Mouse (Mus musculus) heart, embryonic 11.5 days (tissue): Measurements from ENCODE around the gene Ogt. TPM values are rescaled to one million over a fixed set of nuclear protein-coding genes. Genes with fewer than 3 reads are reported as not detected.

Experiments
- ATAC-seq: fragments of 200-750 bp; cut with Nextera tagmentation; replicated peaks from 2 replicates; pipeline ENCODE4 v1.8.0; 2017; ENCODE audit warnings: moderate library complexity; ENCODE audit not compliant: insufficient number of reproducible peaks, low FRiP score, low TSS enrichment
- H3K27ac ChIP-seq: fragments of 300-500 bp; sonication (generic); 2 replicates; pipeline ENCODE4 v1.5.1; 2014; ENCODE audit warnings: mild to moderate bottlenecking, low read depth, low read length
- H3K27me3 ChIP-seq: fragments of 300-500 bp; sonication (generic); 2 replicates; pipeline ENCODE4 v1.6.1; 2014; ENCODE audit warnings: mild to moderate bottlenecking, low read length, mixed read lengths; ENCODE audit not compliant: control insufficient read depth, insufficient read depth
- H3K36me3 ChIP-seq: fragments of 300-500 bp; sonication (generic); 2 replicates; pipeline ENCODE4 v1.6.1; 2014; ENCODE audit warnings: mild to moderate bottlenecking, low read length, moderate library complexity, mixed read lengths; ENCODE audit not compliant: control insufficient read depth, insufficient read depth
- H3K4me1 ChIP-seq: fragments of 300-500 bp; sonication (generic); 2 replicates; pipeline ENCODE4 v1.6.1; 2014; ENCODE audit warnings: low read length; ENCODE audit not compliant: control insufficient read depth, insufficient read depth
- H3K4me2 ChIP-seq: fragments of 300-500 bp; sonication (generic); 2 replicates; pipeline ENCODE4 v1.6.1; 2014; ENCODE audit warnings: mild to moderate bottlenecking, moderate library complexity
- H3K4me3 ChIP-seq: fragments of 300-500 bp; sonication (generic); 2 replicates; pipeline ENCODE4 v1.5.1; 2014; ENCODE audit warnings: low read depth, low read length
- H3K9ac ChIP-seq: fragments of 300-500 bp; sonication (generic); 2 replicates; pipeline ENCODE4 v1.6.1; 2014; ENCODE audit warnings: mild to moderate bottlenecking, low read depth, low read length, moderate library complexity
- H3K9me3 ChIP-seq: fragments of 300-500 bp; sonication (generic); replicated peaks from 2 replicates; pipeline ENCODE4 v1.6.1; 2016; ENCODE audit warnings: low read length; ENCODE audit not compliant: control insufficient read depth
- WGBS: fragments of 180-500 bp; shearing (Covaris S2); extraction: QIAGEN DNeasy Blood & Tissue Kit; methylation state at CpG from one replicate; pipeline ENCODE4 v1.1.7; 2014; ENCODE audit not compliant: insufficient replicate concordance; 5-methylcytosine and 5-hydroxymethylcytosine counted together
- polyA plus RNA-seq: library from polyadenylated mRNA; unstranded; fragments of >200 nt; fragmentation: Nextera tagmentation; extraction: Ambion mirVana; gene quantifications from 2 replicates; pipeline ENCODE4 v1.2.1, GENCODE M21; 2014

Ogt gene
- 129 and 145 TPM in 2 replicates for polyA plus RNA-seq

- WGBS, result 12% methylated on average over 24 of the region's 24 CpGs
- no peaks in the 10 kb centered on the region for H3K36me3 ChIP-seq
- H3K4me3 ChIP-seq, result peak within 1 kb of the TSS; percentile 76
- peak; percentile 80; the same call in 1 of the 2 replicates for ATAC-seq
- H3K9ac ChIP-seq, result peak within 1 kb of the TSS; percentile 92
- H3K27me3 ChIP-seq, result peaks cover 8% of the 10 kb centered on the region; the same call in 1 of the 2 replicates
- peak within 1 kb of the TSS; percentile 72 for H3K4me2 ChIP-seq
- peak within 1 kb of the TSS; percentile 79 for H3K27ac ChIP-seq
- no peaks in the 10 kb centered on the region for H3K9me3 ChIP-seq
- no peaks in the 10 kb centered on the region for H3K4me1 ChIP-seq
These were observed at the start of gene Ogt for GRCm38 (mm10) chrX:101639741-101640166. Ogt (plus strand) TSS chrX:101640060.

GRCm38 (mm10) chrX:101616183-101616582 is 23.7 kb upstream of the Ogt start:
- Histone ChIP-seq H3K36me3 (no peaks in the 10 kb centered on the region), H3K9ac (no peak overlapping the region), H3K9me3 (no peaks in the 10 kb centered on the region), H3K4me1 (no peaks in the 10 kb centered on the region), H3K27ac (no peak overlapping the region), H3K4me3 (no peak overlapping the region), H3K4me2 (no peak overlapping the region), H3K27me3 (peaks cover 14% of the 10 kb centered on the region)
- ATAC-seq, result no peak
- WGBS, result 87% methylated on average over 3 of the region's 3 CpGs

DNA sequence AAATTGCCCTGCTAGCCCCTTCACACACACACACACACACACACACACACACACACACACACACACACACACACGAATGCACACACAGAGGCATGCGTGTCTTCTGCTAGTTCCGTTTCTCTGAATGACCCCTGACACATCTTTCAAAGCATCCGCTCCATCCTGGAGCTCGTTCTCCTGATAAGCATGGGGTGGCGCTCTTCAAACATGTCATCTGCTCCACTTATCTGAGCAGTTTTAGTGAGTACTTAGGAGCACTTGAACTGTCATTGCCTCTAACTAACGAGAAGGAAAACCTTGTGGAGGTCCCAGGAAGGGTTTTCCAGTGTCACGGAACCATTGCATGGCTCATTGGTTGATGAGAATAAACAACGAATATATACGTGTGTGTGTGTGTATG is 22.0 kb upstream of the Ogt start:
- peaks cover 16% of the 10 kb centered on the region for H3K27me3 ChIP-seq
- H3K9ac ChIP-seq, result no peak overlapping the region
- H3K4me1 ChIP-seq, result no peaks in the 10 kb centered on the region
- no peak overlapping the region for H3K4me3 ChIP-seq
- no peaks in the 10 kb centered on the region for H3K9me3 ChIP-seq
- no peak for ATAC-seq
- no peak overlapping the region for H3K4me2 ChIP-seq
- H3K27ac ChIP-seq, result no peak overlapping the region
- 54% methylated on average over 10 of the region's 10 CpGs for WGBS
- no peaks in the 10 kb centered on the region for H3K36me3 ChIP-seq

DNA sequence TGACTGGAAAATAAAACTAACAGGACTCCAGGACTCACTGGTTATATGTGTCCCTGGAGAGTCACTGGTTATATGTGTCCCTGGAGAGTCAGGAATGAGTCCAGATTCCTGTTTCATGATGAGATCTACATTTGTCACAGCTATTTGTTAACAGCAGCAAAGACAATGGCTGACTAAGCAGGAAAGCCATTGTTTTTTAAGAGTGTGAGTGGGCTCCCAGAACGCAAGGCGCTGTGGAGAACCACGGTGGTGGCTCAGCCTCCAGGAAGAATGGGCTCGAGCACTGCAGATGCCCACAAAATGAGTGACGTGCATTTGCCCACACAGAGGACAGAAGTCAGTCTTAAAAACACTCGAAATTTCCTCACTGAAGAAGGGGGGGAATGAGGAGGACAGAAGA is 19.5 kb upstream of the Ogt start:
- Histone ChIP-seq H3K4me3 (no peak overlapping the region), H3K4me2 (no peak overlapping the region), H3K9ac (no peak overlapping the region), H3K9me3 (no peaks in the 10 kb centered on the region), H3K27ac (no peak overlapping the region), H3K36me3 (no peaks in the 10 kb centered on the region), H3K4me1 (no peaks in the 10 kb centered on the region), H3K27me3 (peaks cover 14% of the 10 kb centered on the region)
- no peak for ATAC-seq
- 58% methylated on average over 6 of the region's 6 CpGs for whole genome bisulfite sequencing

- 41% methylated on average over 3 of the region's 3 CpGs for WGBS
- no peak overlapping the region for H3K27ac ChIP-seq
- H3K9ac ChIP-seq, result no peak overlapping the region
- peaks cover 7% of the 10 kb centered on the region; the same call in 1 of the 2 replicates for H3K27me3 ChIP-seq
- no peaks in the 10 kb centered on the region for H3K9me3 ChIP-seq
- H3K36me3 ChIP-seq, result no peaks in the 10 kb centered on the region
- no peak overlapping the region for H3K4me2 ChIP-seq
- no peaks in the 10 kb centered on the region for H3K4me1 ChIP-seq
- no peak for ATAC-seq
- no peak overlapping the region for H3K4me3 ChIP-seq
These were observed 17.3 kb upstream of the Ogt start for GRCm38 (mm10) chrX:101622539-101622938.

DNA sequence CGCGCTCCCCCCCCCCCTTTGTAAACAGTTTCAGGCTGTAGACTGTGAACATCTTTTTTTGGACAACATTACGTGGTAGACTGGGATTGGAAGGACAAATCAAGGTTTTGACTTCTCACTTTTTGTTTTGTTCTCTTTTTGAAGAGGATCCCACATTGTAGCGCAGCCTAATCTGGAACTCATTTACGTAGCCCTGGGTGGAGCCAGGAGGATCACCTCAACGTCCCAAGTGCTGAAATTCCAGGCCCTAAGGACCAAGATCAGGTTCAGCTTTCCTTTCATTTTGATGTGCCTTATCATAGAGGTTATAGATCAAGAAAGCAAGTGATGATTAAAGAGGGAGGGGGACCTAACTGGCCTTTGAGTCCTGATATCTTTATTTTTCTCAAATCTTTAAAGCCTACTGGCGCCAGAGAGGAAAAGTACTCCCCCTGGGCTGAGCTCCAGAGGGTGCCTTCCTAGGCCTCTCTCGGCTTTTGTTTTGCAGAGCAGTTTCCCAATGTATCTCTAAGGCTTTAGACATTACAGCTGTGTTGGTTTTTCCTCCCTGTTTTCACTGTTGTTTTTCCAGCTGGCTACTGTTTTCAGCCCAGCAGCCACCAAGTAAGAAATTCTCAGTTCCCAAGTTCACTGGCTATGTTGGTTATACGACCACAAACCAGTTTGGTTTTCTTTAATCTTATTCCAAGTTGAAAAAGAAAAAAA is 2.9 kb upstream of the Ogt start:
- Histone ChIP-seq H3K36me3 (no peaks in the 10 kb centered on the region), H3K27ac (no peak overlapping the region), H3K9ac (no peak overlapping the region), H3K4me3 (no peak overlapping the region), H3K9me3 (no peaks in the 10 kb centered on the region), H3K27me3 (peaks cover 11% of the 10 kb centered on the region), H3K4me1 (no peaks in the 10 kb centered on the region), H3K4me2 (no peak overlapping the region)
- ATAC-seq, result no peak
- WGBS, result 33% methylated on average over 8 of the region's 9 CpGs

GRCm38 (mm10) chrX:101638856-101639255 is 1.0 kb upstream of the Ogt start:
- peak overlapping the region; percentile 58 for H3K4me2 ChIP-seq
- 37% methylated on average over 3 of the region's 3 CpGs for WGBS
- H3K9me3 ChIP-seq, result no peaks in the 10 kb centered on the region
- H3K4me3 ChIP-seq, result no peak overlapping the region
- peaks cover 8% of the 10 kb centered on the region; the same call in 1 of the 2 replicates for H3K27me3 ChIP-seq
- no peaks in the 10 kb centered on the region for H3K36me3 ChIP-seq
- no peak overlapping the region for H3K9ac ChIP-seq
- ATAC-seq, result no peak
- no peak overlapping the region for H3K27ac ChIP-seq
- no peaks in the 10 kb centered on the region for H3K4me1 ChIP-seq

- Histone ChIP-seq H3K9ac (peak overlapping the region; percentile 59; the same call in 1 of the 2 replicates), H3K27ac (no peak overlapping the region), H3K4me3 (peak overlapping the region; percentile 76), H3K4me2 (peak overlapping the region; percentile 58), H3K36me3 (no peaks in the 10 kb centered on the region), H3K4me1 (no peaks in the 10 kb centered on the region), H3K9me3 (no peaks in the 10 kb centered on the region), H3K27me3 (peaks cover 8% of the 10 kb centered on the region; the same call in 1 of the 2 replicates)
- whole genome bisulfite sequencing, result 14% methylated on average over 13 of the region's 13 CpGs
- ATAC-seq, result no peak
These were observed 554 bp upstream of the Ogt start for GRCm38 (mm10) chrX:101639306-101639705.
